Mouse (Mus musculus) testis, adult 2 months (tissue): ENCODE measurements around the gene Gak. TPM values are rescaled to one million over a fixed set of nuclear protein-coding genes. Genes with fewer than 3 reads are reported as not detected.
"Not testable (repeated sequence)": the region's sequence is repeated elsewhere in the genome, so short reads cannot be mapped to it uniquely, and the experiment has no call there.

Experiments used
- H3K27ac ChIP-seq: fragments of 200-500 bp; 2 replicates; pipeline ENCODE4 v1.5.1; 2012; ENCODE audit warnings: low read depth, low read length; ENCODE audit not compliant: control insufficient read depth, insufficient read depth
- H3K27me3 ChIP-seq: fragments of 200-500 bp; 2 replicates; pipeline ENCODE4 v1.6.1; 2012; ENCODE audit warnings: mild to moderate bottlenecking, low read length, moderate library complexity; ENCODE audit not compliant: control insufficient read depth, insufficient read depth
- H3K36me3 ChIP-seq: fragments of 200-500 bp; 2 replicates; pipeline ENCODE4 v1.6.1; 2012; ENCODE audit warnings: mild to moderate bottlenecking, low read length; ENCODE audit not compliant: control insufficient read depth, insufficient read depth
- H3K4me1 ChIP-seq: fragments of 200-500 bp; 2 replicates; pipeline ENCODE4 v1.6.1; 2012; ENCODE audit warnings: low read length; ENCODE audit not compliant: control insufficient read depth, insufficient read depth
- H3K4me3 ChIP-seq: fragments of 200-500 bp; 2 replicates; pipeline ENCODE4 v1.5.1; 2012; ENCODE audit warnings: low read depth, mild to moderate bottlenecking, low read length, moderate library complexity, mixed read lengths; ENCODE audit not compliant: control insufficient read depth
- CTCF ChIP-seq: fragments of 200-500 bp; IDR thresholded peaks from 2 replicates; pipeline ENCODE4 v1.5.1; 2012; ENCODE audit warnings: low read depth, mild to moderate bottlenecking, inconsistent platforms, low read length, moderate library complexity; ENCODE audit not compliant: control insufficient read depth, insufficient read depth, insufficient replicate concordance
- POLR2A ChIP-seq: fragments of 200-500 bp; IDR thresholded peaks from 2 replicates; pipeline ENCODE4 v1.6.1; 2012; ENCODE audit warnings: low read depth, mild to moderate bottlenecking, inconsistent platforms, low read length, moderate library complexity; ENCODE audit not compliant: control insufficient read depth
- polyA plus RNA-seq: library from polyadenylated mRNA; depleted of rRNA; stranded (reverse); fragments of >200 nt; gene quantifications from 2 replicates; pipeline ENCODE4 v1.2.3, GENCODE M21; 2012

Gak gene
- polyA plus RNA-seq, 1 experiment = 36.8 TPM

- Histone ChIP-seq H3K27ac (no peak overlapping the region), H3K36me3 (peaks cover 1% of the 10 kb centered on the region; the same call in 1 of the 2 replicates), H3K27me3 (no peaks in the 10 kb centered on the region), H3K4me3 (no peak overlapping the region), H3K4me1 (no peaks in the 10 kb centered on the region)
- no peak for TF ChIP-seq CTCF
- TF ChIP-seq POLR2A = no peak
Measured at GRCm38 (mm10) chr5:108646343-108646660, 16.7 kb upstream of the Gak start.

GRCm38 (mm10) chr5:108645651-108646342, 16.2 kb upstream of the Gak start:
- Histone ChIP-seq H3K27ac (no peak overlapping the region), H3K4me1 (no peaks in the 10 kb centered on the region), H3K4me3 (no peak overlapping the region), H3K27me3 (no peaks in the 10 kb centered on the region), H3K36me3 (peaks cover 1% of the 10 kb centered on the region; the same call in 1 of the 2 replicates)
- TF ChIP-seq CTCF (no peak), POLR2A (no peak)

GRCm38 (mm10) chr5:108643674-108644073, 14.1 kb upstream of the Gak start:
- H3K4me1 ChIP-seq = no peaks in the 10 kb centered on the region
- no peaks in the 10 kb centered on the region for H3K27me3 ChIP-seq
- H3K4me3 ChIP-seq = no peak overlapping the region
- H3K36me3 ChIP-seq = peaks cover 1% of the 10 kb centered on the region; the same call in 1 of the 2 replicates
- no peak for TF ChIP-seq POLR2A
- TF ChIP-seq CTCF = no peak
- H3K27ac ChIP-seq = no peak overlapping the region

- H3K4me3 ChIP-seq = no peak overlapping the region
- no peak overlapping the region for H3K27ac ChIP-seq
- H3K36me3 ChIP-seq = no peaks in the 10 kb centered on the region; the same call in 1 of the 2 replicates
- TF ChIP-seq CTCF (no peak), POLR2A (no peak)
- H3K4me1 ChIP-seq = no peaks in the 10 kb centered on the region
- H3K27me3 ChIP-seq = no peaks in the 10 kb centered on the region
Measured at GRCm38 (mm10) chr5:108636172-108636571, 6.6 kb upstream of the Gak start.

- not testable (repeated sequence) for H3K36me3 ChIP-seq, H3K27me3 ChIP-seq, H3K27ac ChIP-seq, H3K4me3 ChIP-seq, H3K4me1 ChIP-seq
Measured at GRCm38 (mm10) chr5:108634088-108634487, 4.5 kb upstream of the Gak start.

- Histone ChIP-seq H3K4me3 (no peak overlapping the region), H3K36me3 (no peaks in the 10 kb centered on the region), H3K27ac (no peak overlapping the region), H3K27me3 (no peaks in the 10 kb centered on the region), H3K4me1 (no peaks in the 10 kb centered on the region; the same call in 1 of the 2 replicates)
- no peak for TF ChIP-seq CTCF
Measured at GRCm38 (mm10) chr5:108633676-108634075, 4.1 kb upstream of the Gak start.

- Histone ChIP-seq H3K27me3 (no peaks in the 10 kb centered on the region), H3K4me1 (no peaks in the 10 kb centered on the region; the same call in 1 of the 2 replicates), H3K27ac (peak overlapping the region; percentile 82), H3K4me3 (peak overlapping the region; percentile 94), H3K36me3 (no peaks in the 10 kb centered on the region; the same call in 1 of the 2 replicates)
- TF ChIP-seq CTCF (0 out of 2 replicates have a peak, but pooled peaks have one; percentile 11), POLR2A (no peak)
Measured at GRCm38 (mm10) chr5:108628891-108629633, 493 bp downstream of the Gak start.
